Mouse (Mus musculus) midbrain, embryonic 10.5 days (tissue): Measurements from ENCODE around the gene Clybl. TPM values are rescaled to one million over a fixed set of nuclear protein-coding genes. Genes with fewer than 3 reads are reported as not detected.

Experiments
- DNase-seq: peaks from one replicate; pipeline ENCODE4 v3.0.0-alpha.2; 2017; ENCODE audit warnings: low spot score
- H3K27ac ChIP-seq: fragments of 300-500 bp; sonication (generic); replicated peaks from 2 replicates; pipeline ENCODE4 v1.5.1; 2016; ENCODE audit warnings: mild to moderate bottlenecking
- H3K27me3 ChIP-seq: fragments of 300-500 bp; sonication (generic); 2 replicates; pipeline ENCODE4 v1.6.1; 2016; ENCODE audit warnings: low read depth, mild to moderate bottlenecking; ENCODE audit not compliant: poor library complexity, severe bottlenecking
- H3K36me3 ChIP-seq: fragments of 300-500 bp; sonication (generic); 2 replicates; pipeline ENCODE4 v1.6.1; 2016; ENCODE audit warnings: mild to moderate bottlenecking, moderate library complexity
- H3K4me1 ChIP-seq: fragments of 300-500 bp; sonication (generic); 2 replicates; pipeline ENCODE4 v1.6.1; 2016
- H3K4me3 ChIP-seq: fragments of 300-500 bp; sonication (generic); 2 replicates; pipeline ENCODE4 v1.5.1; 2016; ENCODE audit warnings: mild to moderate bottlenecking, moderate library complexity
- H3K9me3 ChIP-seq: fragments of 300-500 bp; sonication (generic); replicated peaks from 2 replicates; pipeline ENCODE4 v1.6.1; 2016; ENCODE audit warnings: mild to moderate bottlenecking
- WGBS: fragments of 180-500 bp; shearing (Covaris S2); methylation state at CpG from one replicate; pipeline ENCODE4 v1.1.7; 2016; 5-methylcytosine and 5-hydroxymethylcytosine counted together
- polyA plus RNA-seq: library from polyadenylated mRNA; unstranded; fragments of >200 nt; fragmentation: Nextera tagmentation; extraction: Ambion mirVana; gene quantifications from 2 replicates; pipeline ENCODE4 v1.2.1, GENCODE M21; 2016

The Clybl gene
- polyA plus RNA-seq, 1 experiment from 2014 or later, result 29.1 TPM

- Histone ChIP-seq H3K27me3 (peaks cover 77% of the 10 kb centered on the region), H3K4me1 (peaks cover 31% of the 10 kb centered on the region), H3K27ac (peak overlapping the region; percentile 75), H3K9me3 (no peaks in the 10 kb centered on the region), H3K4me3 (peak overlapping the region; percentile 30), H3K36me3 (no peaks in the 10 kb centered on the region)
- peak; percentile 46 for DNase-seq
- 10% methylated on average over 11 of the region's 11 CpGs for WGBS
Observed at GRCm38 (mm10) chr14:122297386-122298109, 116.0 kb downstream of the Clybl start.

DNA sequence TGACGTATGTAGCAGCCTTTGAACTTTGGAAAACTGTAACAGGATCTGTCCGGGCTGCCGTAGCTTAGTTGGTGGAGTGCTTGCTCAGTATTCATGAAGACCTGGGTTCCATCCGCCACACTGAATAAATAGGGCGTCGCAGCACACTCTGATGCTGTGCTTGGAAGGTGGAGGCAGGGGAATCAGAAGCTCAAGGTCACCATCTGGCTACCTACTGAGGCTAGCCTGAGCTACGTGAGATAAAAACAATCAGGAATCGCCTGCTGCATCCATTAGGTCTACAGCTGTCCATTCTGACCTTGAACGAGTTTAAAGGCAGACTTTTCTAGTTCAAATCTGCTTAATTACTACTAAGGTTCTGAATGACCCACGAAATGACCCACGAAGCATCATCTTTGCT lies 118.8 kb downstream of the Clybl start:
- no peaks in the 10 kb centered on the region for H3K9me3 ChIP-seq
- 84% methylated on average over 11 of the region's 11 CpGs for WGBS

DNA sequence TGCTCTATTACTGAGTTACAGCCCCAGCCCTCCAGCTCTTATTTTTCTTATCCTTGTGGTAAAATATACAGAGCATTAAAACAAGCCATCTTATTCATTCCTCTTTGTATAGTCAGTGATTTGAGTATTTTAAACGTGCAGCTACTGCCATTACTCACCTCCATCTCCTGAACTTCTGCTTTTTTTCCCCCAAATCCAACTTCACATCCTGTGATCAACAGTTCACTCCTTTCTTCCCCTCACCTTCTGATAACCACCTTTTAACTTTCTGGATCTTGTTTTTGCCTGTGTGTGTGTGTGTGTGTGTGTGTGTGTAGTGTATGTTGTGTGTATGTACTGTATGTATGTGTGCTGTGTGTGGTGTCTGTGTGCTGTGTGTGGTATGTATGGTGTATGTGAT lies 122.3 kb downstream of the Clybl start:
- Histone ChIP-seq H3K9me3 (no peaks in the 10 kb centered on the region), H3K27me3 (peaks cover 44% of the 10 kb centered on the region), H3K4me1 (peaks cover 18% of the 10 kb centered on the region), H3K4me3 (no peak overlapping the region), H3K36me3 (no peaks in the 10 kb centered on the region), H3K27ac (no peak overlapping the region)
- WGBS, result 85% methylated on average over 1 of the region's 1 CpGs
- DNase-seq, result no peak

More for the DNA sequence above, 118.8 kb downstream of the Clybl start:
- Histone ChIP-seq H3K27ac (no peak overlapping the region), H3K4me1 (peaks cover 42% of the 10 kb centered on the region), H3K27me3 (peaks cover 65% of the 10 kb centered on the region), H3K4me3 (no peak overlapping the region), H3K36me3 (no peaks in the 10 kb centered on the region)
- no peak for DNase-seq

DNA sequence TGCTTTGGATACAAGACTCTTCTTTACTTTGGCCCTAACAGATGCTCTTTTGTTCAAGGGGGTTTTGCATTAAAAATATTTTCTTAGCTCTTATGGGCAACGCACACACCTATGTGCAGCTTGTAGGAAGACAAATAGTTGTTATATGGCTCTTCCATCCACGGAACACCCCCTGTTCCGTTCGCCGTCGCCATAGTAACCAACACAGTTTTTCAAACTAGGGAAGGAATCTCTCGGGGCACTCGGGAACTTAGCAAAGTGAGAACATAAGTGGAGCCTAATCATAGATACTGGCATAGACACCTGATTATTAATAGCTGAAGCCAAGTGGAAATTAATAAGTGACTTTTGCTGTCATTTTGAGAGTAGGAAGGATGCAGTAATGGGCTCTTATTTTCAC lies 123.6 kb downstream of the Clybl start:
- Histone ChIP-seq H3K27ac (no peak overlapping the region), H3K9me3 (no peaks in the 10 kb centered on the region), H3K27me3 (peaks cover 31% of the 10 kb centered on the region; the same call in 1 of the 2 replicates), H3K36me3 (no peaks in the 10 kb centered on the region), H3K4me1 (peaks cover 17% of the 10 kb centered on the region), H3K4me3 (no peak overlapping the region)
- DNase-seq, result no peak
- 73% methylated on average over 8 of the region's 8 CpGs for WGBS

DNA sequence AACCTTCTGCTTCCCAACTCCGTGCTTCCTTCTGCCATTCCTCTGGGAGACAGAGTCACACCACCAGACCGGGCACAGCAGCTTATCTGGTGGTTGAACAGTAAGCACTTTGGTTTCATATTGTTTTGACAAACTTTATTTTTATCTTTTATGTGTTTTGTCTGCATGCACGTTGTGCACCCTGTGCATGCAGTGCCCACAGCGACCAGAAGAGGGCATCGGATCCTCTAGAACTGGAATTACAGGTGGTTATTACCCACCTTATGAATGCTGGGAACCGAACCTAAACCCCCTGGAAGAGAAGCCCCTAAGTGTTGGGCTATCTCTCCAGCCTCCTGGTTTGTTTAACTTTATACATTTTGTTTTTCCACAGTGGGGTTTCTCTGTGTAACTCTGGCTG lies 130.9 kb downstream of the Clybl start:
- H3K4me3 ChIP-seq, result no peak overlapping the region
- peaks cover 18% of the 10 kb centered on the region for H3K36me3 ChIP-seq
- H3K27me3 ChIP-seq, result no peaks in the 10 kb centered on the region
- H3K9me3 ChIP-seq, result peaks cover 7% of the 10 kb centered on the region; the same call in 1 of the 2 replicates
- no peak for DNase-seq
- H3K27ac ChIP-seq, result no peak overlapping the region
- no peaks in the 10 kb centered on the region for H3K4me1 ChIP-seq
- WGBS, result 93% methylated on average over 6 of the region's 6 CpGs

DNA sequence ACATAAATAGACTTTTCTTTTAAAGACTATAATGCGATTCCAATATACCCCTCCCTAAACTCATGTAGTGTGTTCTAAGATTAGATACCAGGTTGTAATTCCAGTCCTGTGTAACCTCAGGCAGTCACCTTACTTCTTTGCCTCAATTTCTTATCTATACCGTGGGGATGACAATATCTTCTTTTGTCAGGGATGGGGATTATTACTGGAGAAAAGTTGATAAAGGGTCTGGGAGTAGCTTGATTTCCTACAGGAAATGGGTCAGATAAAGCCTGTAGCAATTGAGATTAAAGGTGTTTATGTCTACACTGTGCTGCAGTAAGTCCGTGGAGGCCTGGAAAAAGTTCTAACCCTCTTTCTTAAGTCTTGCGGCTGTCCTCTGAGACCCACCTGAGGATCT lies 131.8 kb downstream of the Clybl start:
- Histone ChIP-seq H3K4me3 (no peak overlapping the region), H3K27me3 (no peaks in the 10 kb centered on the region), H3K9me3 (peaks cover 7% of the 10 kb centered on the region; the same call in 1 of the 2 replicates), H3K27ac (no peak overlapping the region), H3K4me1 (no peaks in the 10 kb centered on the region), H3K36me3 (peaks cover 18% of the 10 kb centered on the region)
- WGBS, result 94% methylated on average over 4 of the region's 4 CpGs
- no peak for DNase-seq

DNA sequence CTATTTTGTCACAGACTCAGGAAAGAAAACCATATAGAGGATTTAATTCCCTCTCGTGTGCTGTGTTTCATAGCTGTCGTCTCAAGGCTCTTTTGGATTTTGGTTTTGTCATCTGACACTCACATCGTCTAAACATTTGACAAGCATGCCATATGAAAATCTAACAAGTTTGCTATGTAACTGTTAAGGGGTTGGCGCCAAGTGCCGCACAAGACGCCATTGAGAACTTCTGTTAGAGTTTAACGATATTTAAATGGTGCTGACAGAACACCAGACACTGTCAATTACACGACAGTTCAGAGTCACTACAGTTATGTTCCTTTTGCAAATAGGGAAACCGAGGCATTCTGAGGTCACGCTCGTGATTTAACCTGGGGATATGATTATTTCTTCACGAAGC lies 134.2 kb downstream of the Clybl start:
- Histone ChIP-seq H3K27ac (no peak overlapping the region), H3K4me3 (no peak overlapping the region), H3K9me3 (peaks cover 7% of the 10 kb centered on the region; the same call in 1 of the 2 replicates), H3K27me3 (no peaks in the 10 kb centered on the region), H3K36me3 (peaks cover 18% of the 10 kb centered on the region), H3K4me1 (no peaks in the 10 kb centered on the region)
- 94% methylated on average over 12 of the region's 12 CpGs for WGBS
- no peak for DNase-seq

DNA sequence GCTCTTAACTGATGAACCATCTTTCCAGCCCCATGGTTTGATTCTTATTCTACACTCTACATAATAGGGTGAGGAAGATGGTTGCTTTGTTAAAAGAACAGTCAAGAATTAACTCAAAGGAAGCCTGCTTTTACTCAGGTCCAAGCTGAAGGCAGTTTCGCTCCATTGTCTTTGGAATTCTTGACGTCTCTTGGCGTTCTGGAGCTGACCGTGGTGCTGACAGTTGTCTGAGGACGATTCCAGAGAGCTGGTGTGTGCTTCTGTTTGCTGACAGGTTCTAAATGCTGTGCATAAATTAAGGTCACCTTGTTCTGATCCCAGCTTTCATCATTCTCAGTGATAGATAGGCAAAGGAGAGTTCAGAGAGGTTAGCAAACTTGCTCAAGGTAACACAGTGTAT lies 140.6 kb downstream of the Clybl start:
- DNase-seq, result no peak
- H3K36me3 ChIP-seq, result no peaks in the 10 kb centered on the region
- no peak overlapping the region for H3K27ac ChIP-seq
- no peak overlapping the region for H3K4me3 ChIP-seq
- no peaks in the 10 kb centered on the region for H3K27me3 ChIP-seq
- 34% methylated on average over 5 of the region's 5 CpGs for WGBS
- no peaks in the 10 kb centered on the region for H3K9me3 ChIP-seq
- peaks cover 6% of the 10 kb centered on the region for H3K4me1 ChIP-seq

- H3K4me1 ChIP-seq, result peaks cover 6% of the 10 kb centered on the region
- H3K36me3 ChIP-seq, result no peaks in the 10 kb centered on the region
- WGBS, result 86% methylated on average over 9 of the region's 9 CpGs
- no peak overlapping the region for H3K4me3 ChIP-seq
- no peaks in the 10 kb centered on the region for H3K9me3 ChIP-seq
- DNase-seq, result no peak
- H3K27ac ChIP-seq, result no peak overlapping the region
- H3K27me3 ChIP-seq, result no peaks in the 10 kb centered on the region
Observed at GRCm38 (mm10) chr14:122323838-122324458, 142.4 kb downstream of the Clybl start.

GRCm38 (mm10) chr14:122330136-122330535 lies 148.6 kb downstream of the Clybl start:
- no peak for DNase-seq
- Histone ChIP-seq H3K27ac (no peak overlapping the region), H3K27me3 (no peaks in the 10 kb centered on the region), H3K36me3 (no peaks in the 10 kb centered on the region), H3K4me3 (no peak overlapping the region), H3K9me3 (no peaks in the 10 kb centered on the region), H3K4me1 (peaks cover 25% of the 10 kb centered on the region)
- WGBS, result 71% methylated on average over 9 of the region's 9 CpGs

DNA sequence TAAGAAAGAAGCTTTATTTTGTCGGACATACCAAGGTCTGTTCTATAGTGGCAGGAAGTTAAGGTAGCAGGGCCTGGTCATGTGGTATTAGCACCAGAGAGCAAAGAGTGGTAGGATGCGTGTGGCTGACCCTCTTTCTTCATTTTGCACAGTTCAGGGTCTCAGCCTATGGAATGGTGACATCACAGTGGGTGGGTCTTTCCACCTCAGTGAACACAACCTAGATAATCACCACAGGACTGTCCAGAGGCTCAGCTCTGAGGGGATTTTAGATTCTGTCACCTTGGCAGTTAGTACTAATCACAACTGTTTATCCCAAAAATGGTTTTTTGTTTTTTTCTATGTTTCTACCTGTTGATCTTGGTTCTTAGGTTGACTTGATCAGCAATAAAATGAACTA lies 149.2 kb downstream of the Clybl start:
- peaks cover 22% of the 10 kb centered on the region for H3K4me1 ChIP-seq
- no peak for DNase-seq
- H3K27ac ChIP-seq, result no peak overlapping the region
- no peak overlapping the region for H3K4me3 ChIP-seq
- no peaks in the 10 kb centered on the region for H3K27me3 ChIP-seq
- no peaks in the 10 kb centered on the region for H3K9me3 ChIP-seq
- WGBS, result 79% methylated on average over 2 of the region's 2 CpGs
- H3K36me3 ChIP-seq, result no peaks in the 10 kb centered on the region

DNA sequence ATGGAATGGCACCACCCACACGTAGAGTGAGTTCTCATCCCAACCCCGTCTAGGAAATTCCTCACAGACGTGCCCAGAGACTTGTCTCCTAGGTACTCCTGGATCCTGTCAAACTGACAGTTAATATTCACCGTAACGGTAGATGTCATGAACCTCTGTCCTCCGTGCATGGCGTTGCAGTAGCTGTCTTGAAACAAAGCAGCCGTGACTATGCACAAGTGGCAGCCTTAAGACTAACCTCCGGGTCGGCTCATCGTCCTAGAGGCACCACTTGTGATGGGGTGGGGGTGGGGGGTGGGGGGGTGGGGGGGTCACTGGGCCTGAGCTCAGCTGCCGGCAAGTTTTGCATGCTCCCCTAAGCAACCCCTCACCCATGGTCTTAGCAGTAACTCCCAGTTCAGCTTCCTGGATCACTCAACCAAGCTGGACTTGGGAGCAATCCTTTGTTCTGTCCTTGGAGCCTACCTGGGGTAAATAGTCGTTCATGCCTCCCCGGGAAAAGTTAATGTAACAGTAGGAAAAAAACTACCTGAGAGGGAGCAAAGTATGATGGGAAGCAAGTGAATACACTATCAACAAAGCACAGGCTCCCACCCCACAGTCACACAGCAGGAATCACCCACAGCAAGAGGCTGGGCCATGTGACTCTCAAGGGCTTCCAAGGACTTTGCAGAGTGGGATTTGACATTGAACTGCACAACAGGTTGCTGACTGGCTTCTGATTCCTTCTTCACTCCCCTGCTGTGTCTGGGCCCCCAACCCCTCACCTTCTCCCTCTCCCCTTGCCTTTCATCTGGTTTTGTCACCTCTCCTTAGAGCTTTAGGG lies 150.3 kb downstream of the Clybl start:
- 64% methylated on average over 13 of the region's 14 CpGs for WGBS
- Histone ChIP-seq H3K4me3 (no peak overlapping the region), H3K4me1 (peaks cover 22% of the 10 kb centered on the region), H3K9me3 (no peaks in the 10 kb centered on the region), H3K27ac (0 out of 2 replicates have a peak overlapping the region, but pooled peaks have one; percentile 38), H3K36me3 (no peaks in the 10 kb centered on the region), H3K27me3 (no peaks in the 10 kb centered on the region)
- no peak for DNase-seq

DNA sequence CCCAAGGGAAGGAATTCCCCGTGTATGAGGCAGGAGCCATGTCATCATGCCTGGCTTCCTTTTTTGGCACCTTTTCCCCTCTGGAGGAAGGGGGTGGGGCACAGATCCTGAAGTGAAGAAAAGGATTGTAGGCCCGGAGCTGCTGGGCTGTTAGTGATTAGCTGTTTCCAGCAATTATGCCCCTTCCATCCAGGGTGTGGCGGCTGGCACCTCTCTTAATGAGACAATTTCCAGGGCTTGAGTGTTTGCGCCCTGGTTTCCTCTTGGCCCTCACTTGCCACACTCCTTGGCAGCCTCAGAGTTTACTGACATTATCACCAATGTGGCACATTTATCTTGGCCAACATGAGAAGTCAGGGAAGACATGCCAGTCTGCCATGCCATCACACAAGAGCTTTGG lies 155.5 kb downstream of the Clybl start:
- H3K27ac ChIP-seq, result no peak overlapping the region
- no peaks in the 10 kb centered on the region for H3K27me3 ChIP-seq
- no peak overlapping the region for H3K4me3 ChIP-seq
- no peaks in the 10 kb centered on the region for H3K36me3 ChIP-seq
- WGBS, result 76% methylated on average over 4 of the region's 4 CpGs
- H3K9me3 ChIP-seq, result no peaks in the 10 kb centered on the region
- no peak for DNase-seq
- H3K4me1 ChIP-seq, result peaks cover 4% of the 10 kb centered on the region
